Mouse (Mus musculus): ENCODE measurements around the gene Plekhm3. TPM values are rescaled to one million over a fixed set of nuclear protein-coding genes. Genes with fewer than 3 reads are reported as not detected.

Gene Plekhm3
- polyA plus RNA-seq, 1 experiment = 4.5 TPM

DNA sequence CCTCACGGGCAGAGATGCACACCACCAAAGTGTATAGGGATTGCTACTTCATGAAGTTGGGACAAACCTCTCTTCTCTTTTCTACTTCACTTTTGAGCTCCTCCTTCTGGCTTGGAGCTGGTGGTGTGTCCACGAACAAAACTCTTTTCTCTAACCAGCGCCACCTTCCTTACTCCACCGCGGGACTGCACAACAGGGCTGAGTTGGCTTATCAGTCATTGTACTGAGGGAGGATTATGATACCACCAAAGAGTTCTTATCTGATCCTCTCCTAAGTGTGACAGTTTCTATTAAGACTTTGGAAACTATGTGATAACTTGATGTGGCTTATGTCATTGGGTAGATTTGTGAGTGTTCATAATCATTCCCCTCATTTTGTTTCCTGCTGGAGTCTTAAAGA is 129.2 kb downstream of the Plekhm3 start:
- no peak for TF ChIP-seq POLR2A (IDR thresholded peaks at IDR 0.05; ENCODE audit: borderline replicate concordance, control insufficient read depth, low read depth, low read length)
- no peak for TF ChIP-seq CTCF (IDR thresholded peaks at IDR 0.05; ENCODE audit: control insufficient read depth, insufficient read depth, low read length)
- Histone ChIP-seq H3K4me1 (ENCODE audit: control insufficient read depth, insufficient read depth, low read length) (no peaks in the 10 kb centered on the region), H3K27ac (ENCODE audit: control insufficient read depth, insufficient read depth, low read depth, low read length, poor library complexity) (no peak overlapping the region), H3K4me3 (replicated peaks; ENCODE audit: control insufficient read depth, low read depth, low read length) (no peak overlapping the region)
- 72% methylated on average over 5 of the region's 5 CpGs for WGBS

- Histone ChIP-seq H3K4me3 (replicated peaks; ENCODE audit: control insufficient read depth, low read depth, low read length) (no peak overlapping the region), H3K27ac (ENCODE audit: control insufficient read depth, insufficient read depth, low read depth, low read length, poor library complexity) (no peak overlapping the region), H3K4me1 (ENCODE audit: control insufficient read depth, insufficient read depth, low read length) (no peaks in the 10 kb centered on the region)
- TF ChIP-seq CTCF (IDR thresholded peaks at IDR 0.05; ENCODE audit: control insufficient read depth, insufficient read depth, low read length) = no peak
- no peak for TF ChIP-seq POLR2A (IDR thresholded peaks at IDR 0.05; ENCODE audit: borderline replicate concordance, control insufficient read depth, low read depth, low read length)
- 61% methylated on average over 6 of the region's 6 CpGs for WGBS
Measured at GRCm38 (mm10) chr1:64826348-64827103, 130.1 kb downstream of the Plekhm3 start.

DNA sequence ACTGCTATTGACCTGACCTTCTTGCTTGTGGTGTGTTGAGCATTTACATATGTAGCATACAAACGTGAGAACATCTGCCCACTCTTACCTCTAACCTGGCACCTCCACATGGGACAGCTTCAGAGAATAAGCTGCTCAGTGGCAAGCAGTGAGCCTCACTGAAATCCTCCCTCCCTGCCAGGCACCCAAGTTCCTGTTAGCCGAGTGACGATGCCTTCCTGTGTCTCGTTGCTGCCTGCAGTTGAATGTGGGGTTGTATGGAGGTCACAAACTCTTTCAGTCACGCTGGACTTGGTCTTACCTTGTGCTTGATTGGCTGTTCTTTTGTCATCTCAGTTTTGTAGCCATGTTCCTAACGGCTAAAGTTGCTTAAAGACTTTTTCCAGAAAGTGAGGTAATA is 133.1 kb downstream of the Plekhm3 start:
- H3K4me3 ChIP-seq (replicated peaks; ENCODE audit: control insufficient read depth, low read depth, low read length) = no peak overlapping the region
- H3K27ac ChIP-seq (ENCODE audit: control insufficient read depth, insufficient read depth, low read depth, low read length, poor library complexity) = no peak overlapping the region
- WGBS = 17% methylated on average over 6 of the region's 6 CpGs
- H3K4me1 ChIP-seq (ENCODE audit: control insufficient read depth, insufficient read depth, low read length) = no peaks in the 10 kb centered on the region
- TF ChIP-seq CTCF (IDR thresholded peaks at IDR 0.05; ENCODE audit: control insufficient read depth, insufficient read depth, low read length) = no peak
- TF ChIP-seq POLR2A (IDR thresholded peaks at IDR 0.05; ENCODE audit: borderline replicate concordance, control insufficient read depth, low read depth, low read length) = no peak

DNA sequence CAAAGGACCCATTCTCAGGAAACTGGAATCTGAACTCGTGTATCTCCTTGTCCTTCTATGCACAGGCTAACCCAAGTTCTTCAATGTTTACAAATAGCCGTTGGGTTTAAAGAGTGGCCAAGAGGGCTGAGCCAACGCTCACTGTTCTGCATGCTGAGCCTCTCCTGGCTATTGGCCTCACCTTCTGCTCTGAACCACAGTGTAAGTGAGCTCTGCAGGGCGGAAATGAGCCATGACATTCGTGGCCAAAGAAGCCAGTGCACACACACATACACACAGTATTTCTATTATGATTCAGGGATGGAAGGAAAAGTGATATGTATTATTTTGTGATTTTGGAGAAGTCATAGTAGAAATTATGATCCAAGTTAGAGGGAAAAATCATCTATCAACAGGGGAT is 138.9 kb downstream of the Plekhm3 start:
- no peak overlapping the region for H3K4me3 ChIP-seq (replicated peaks; ENCODE audit: control insufficient read depth, low read depth, low read length)
- TF ChIP-seq CTCF (IDR thresholded peaks at IDR 0.05; ENCODE audit: control insufficient read depth, insufficient read depth, low read length) (no peak), POLR2A (IDR thresholded peaks at IDR 0.05; ENCODE audit: borderline replicate concordance, control insufficient read depth, low read depth, low read length) (no peak)
- H3K4me1 ChIP-seq (ENCODE audit: control insufficient read depth, insufficient read depth, low read length) = no peaks in the 10 kb centered on the region
- no peak overlapping the region for H3K27ac ChIP-seq (ENCODE audit: control insufficient read depth, insufficient read depth, low read depth, low read length, poor library complexity)
- WGBS = 74% methylated on average over 5 of the region's 5 CpGs

DNA sequence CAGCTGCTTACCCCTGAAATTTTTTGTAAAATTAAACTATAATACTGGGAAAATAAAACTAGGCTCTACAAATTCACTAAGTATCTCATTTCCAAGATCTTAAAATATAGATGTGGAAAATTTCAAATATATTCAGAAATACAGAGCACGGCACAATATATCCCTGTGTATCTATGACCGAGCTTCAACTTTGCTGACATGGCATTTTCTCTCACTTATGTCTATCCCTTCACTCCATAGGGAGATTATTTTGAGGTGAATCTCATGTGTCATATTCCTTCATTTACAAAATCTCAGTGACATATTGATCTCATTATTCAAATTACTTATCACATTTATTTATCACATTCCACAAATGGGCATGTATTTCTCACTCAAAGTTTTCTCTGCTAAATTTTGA is 143.4 kb downstream of the Plekhm3 start:
- Histone ChIP-seq H3K4me1 (ENCODE audit: control insufficient read depth, insufficient read depth, low read length) (no peaks in the 10 kb centered on the region), H3K4me3 (replicated peaks; ENCODE audit: control insufficient read depth, low read depth, low read length) (no peak overlapping the region), H3K27ac (ENCODE audit: control insufficient read depth, insufficient read depth, low read depth, low read length, poor library complexity) (no peak overlapping the region)
- TF ChIP-seq CTCF (IDR thresholded peaks at IDR 0.05; ENCODE audit: control insufficient read depth, insufficient read depth, low read length) = no peak
- WGBS = 85% methylated on average over 2 of the region's 2 CpGs

- H3K4me3 ChIP-seq (replicated peaks; ENCODE audit: control insufficient read depth, low read depth, low read length) = no peak overlapping the region
- WGBS = 64% methylated on average over 1 of the region's 1 CpGs
- H3K4me1 ChIP-seq (ENCODE audit: control insufficient read depth, insufficient read depth, low read length) = no peaks in the 10 kb centered on the region
- TF ChIP-seq CTCF (IDR thresholded peaks at IDR 0.05; ENCODE audit: control insufficient read depth, insufficient read depth, low read length) (no peak), POLR2A (IDR thresholded peaks at IDR 0.05; ENCODE audit: borderline replicate concordance, control insufficient read depth, low read depth, low read length) (no peak)
- no peak overlapping the region for H3K27ac ChIP-seq (ENCODE audit: control insufficient read depth, insufficient read depth, low read depth, low read length, poor library complexity)
Measured at GRCm38 (mm10) chr1:64811956-64812355, 144.7 kb downstream of the Plekhm3 start.

DNA sequence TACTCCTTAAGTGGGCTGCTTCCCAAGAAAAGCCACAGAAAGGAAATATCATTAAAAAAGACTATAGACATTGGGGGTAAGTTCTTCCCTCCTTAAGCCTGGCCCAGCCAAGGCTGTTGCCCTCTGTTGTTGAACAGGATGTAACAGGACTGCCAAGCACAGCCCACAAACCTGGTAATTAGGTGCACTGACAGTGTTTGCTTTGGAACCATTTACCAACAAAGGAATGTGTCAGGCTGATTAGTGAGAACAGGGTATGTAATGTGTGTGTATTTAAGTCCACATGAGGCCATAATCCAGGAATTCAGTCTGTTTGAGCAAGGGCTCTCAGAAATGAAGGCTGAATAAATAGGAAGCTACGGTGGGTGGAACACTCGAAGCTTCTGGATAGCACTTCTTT is 147.5 kb downstream of the Plekhm3 start:
- WGBS = 65% methylated on average over 2 of the region's 2 CpGs
- Histone ChIP-seq H3K27ac (ENCODE audit: control insufficient read depth, insufficient read depth, low read depth, low read length, poor library complexity) (no peak overlapping the region), H3K4me3 (replicated peaks; ENCODE audit: control insufficient read depth, low read depth, low read length) (no peak overlapping the region), H3K4me1 (ENCODE audit: control insufficient read depth, insufficient read depth, low read length) (no peaks in the 10 kb centered on the region)
- no peak for TF ChIP-seq CTCF (IDR thresholded peaks at IDR 0.05; ENCODE audit: control insufficient read depth, insufficient read depth, low read length)
- TF ChIP-seq POLR2A (IDR thresholded peaks at IDR 0.05; ENCODE audit: borderline replicate concordance, control insufficient read depth, low read depth, low read length) = no peak

GRCm38 (mm10) chr1:64807766-64808165 is 148.9 kb downstream of the Plekhm3 start:
- TF ChIP-seq POLR2A (IDR thresholded peaks at IDR 0.05; ENCODE audit: borderline replicate concordance, control insufficient read depth, low read depth, low read length) (no peak), CTCF (IDR thresholded peaks at IDR 0.05; ENCODE audit: control insufficient read depth, insufficient read depth, low read length) (no peak)
- Histone ChIP-seq H3K4me3 (replicated peaks; ENCODE audit: control insufficient read depth, low read depth, low read length) (no peak overlapping the region), H3K27ac (ENCODE audit: control insufficient read depth, insufficient read depth, low read depth, low read length, poor library complexity) (no peak overlapping the region), H3K4me1 (ENCODE audit: control insufficient read depth, insufficient read depth, low read length) (no peaks in the 10 kb centered on the region)
- WGBS = 56% methylated on average over 1 of the region's 1 CpGs

DNA sequence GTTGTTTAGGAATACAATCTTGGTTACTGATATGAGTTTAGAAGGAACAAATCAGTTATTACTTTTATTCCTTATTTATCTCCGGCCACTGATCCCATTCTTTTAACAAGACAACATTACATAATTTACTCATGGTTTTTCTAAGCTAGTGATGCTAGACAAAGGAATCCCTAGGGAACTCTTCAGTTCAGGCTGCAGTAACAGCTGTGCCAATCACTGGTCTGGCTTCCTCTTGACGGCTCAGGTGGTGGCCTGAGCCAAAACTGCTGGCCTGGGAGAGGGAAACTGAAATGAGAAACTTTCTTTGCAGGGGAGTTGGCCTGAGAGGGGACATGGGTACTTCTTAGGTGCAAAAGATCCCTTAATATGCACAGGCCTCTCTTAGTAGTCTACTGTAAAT is 151.4 kb downstream of the Plekhm3 start:
- no peak for TF ChIP-seq POLR2A (IDR thresholded peaks at IDR 0.05; ENCODE audit: borderline replicate concordance, control insufficient read depth, low read depth, low read length)
- TF ChIP-seq CTCF (IDR thresholded peaks at IDR 0.05; ENCODE audit: control insufficient read depth, insufficient read depth, low read length) = no peak
- no peak overlapping the region for H3K27ac ChIP-seq (ENCODE audit: control insufficient read depth, insufficient read depth, low read depth, low read length, poor library complexity)
- H3K4me3 ChIP-seq (replicated peaks; ENCODE audit: control insufficient read depth, low read depth, low read length) = no peak overlapping the region
- 52% methylated on average over 2 of the region's 2 CpGs for WGBS
- H3K4me1 ChIP-seq (ENCODE audit: control insufficient read depth, insufficient read depth, low read length) = no peaks in the 10 kb centered on the region
